Mouse (Mus musculus): ENCODE results near the gene Dlgap1. TPM values are rescaled to one million over a fixed set of nuclear protein-coding genes. Genes with fewer than 3 reads are reported as not detected.

The Dlgap1 gene
- polyA plus RNA-seq (2015; fragmentation: Nextera tagmentation; extraction: Ambion mirVana) = 0.60 and 0.67 TPM in 2 replicates

GRCm38 (mm10) chr17:69969021-69969815, at the start of gene Dlgap1:
Gene Dlgap1 (plus strand): TSS chr17:69969073.

GRCm38 (mm10) chr17:70853436-70853905, 884.6 kb downstream of the Dlgap1 start, which contains the start of gene Tgif1:
Gene Tgif1 (minus strand): TSS chr17:70853546.

MicroRNAs encoded within 50 kb of the gene (microRNA counts, 519-probe panel; counts per million panel counts)
- not detected for microRNA mmu-miR-1195

Small RNAs within 50 kb of the gene (microRNA-seq; reads per million reads assigned to microRNA genes)
- gene Mir1195 = not detected

Data from urinary bladder, postnatal 0 days (tissue).